Mouse (Mus musculus) ES-E14 (cell line): ENCODE results near the gene Cntn4. TPM values are rescaled to one million over a fixed set of nuclear protein-coding genes. Genes with fewer than 3 reads are reported as not detected.

Experiments used
- DNase-seq: peaks from one replicate; pipeline ENCODE4 v3.0.0-alpha.2; 2013; ENCODE audit warnings: low read depth, low spot score
- H3K27ac ChIP-seq: 2 replicates; pipeline ENCODE4 v1.5.1; 2012; ENCODE audit warnings: low read depth, mild to moderate bottlenecking, low read length, moderate library complexity, mixed read lengths; ENCODE audit not compliant: poor library complexity, insufficient read depth, severe bottlenecking
- H3K36me3 ChIP-seq: 2 replicates; pipeline ENCODE4 v1.6.1; 2012; ENCODE audit warnings: mild to moderate bottlenecking, low read length, moderate library complexity, mixed read lengths; ENCODE audit not compliant: control insufficient read depth, poor library complexity, insufficient read depth, severe bottlenecking
- H3K4me1 ChIP-seq, 2 experiments: fragments of 150-350 bp in 1 of 2; sonication (generic) in 1 of 2; 2 replicates each; pipeline ENCODE4 v1.6.1; 2012; ENCODE audit warnings: low read length in 2 of 2, mild to moderate bottlenecking in 1 of 2, mixed read lengths in 1 of 2; ENCODE audit not compliant: control insufficient read depth in 2 of 2, insufficient read depth in 2 of 2, poor library complexity in 1 of 2
- H3K4me3 ChIP-seq, 2 experiments: fragments of 150-350 bp in 1 of 2; sonication (generic) in 1 of 2; 2 replicates each; pipeline ENCODE4 v1.5.1; 2012; ENCODE audit warnings: low read length in 2 of 2, low read depth in 1 of 2, mild to moderate bottlenecking in 1 of 2, mixed read lengths in 1 of 2; ENCODE audit not compliant: insufficient read depth in 1 of 2, poor library complexity in 1 of 2, severe bottlenecking in 1 of 2
- H3K9ac ChIP-seq: 2 replicates; pipeline ENCODE4 v1.6.1; 2012; ENCODE audit warnings: low read depth, mild to moderate bottlenecking, low read length, mixed read lengths; ENCODE audit not compliant: poor library complexity, insufficient read depth, severe bottlenecking
- H3K9me3 ChIP-seq: fragments of 150-350 bp; sonication (generic); 2 replicates; pipeline ENCODE4 v1.6.1; 2012; ENCODE audit warnings: low read depth, mild to moderate bottlenecking, low read length; ENCODE audit not compliant: control insufficient read depth, insufficient read depth
- CHD2 ChIP-seq: IDR thresholded peaks from 2 replicates; pipeline ENCODE4 v1.6.1; 2014; ENCODE audit warnings: mild to moderate bottlenecking, low read depth, low read length, inconsistent platforms
- HCFC1 ChIP-seq: IDR thresholded peaks from 2 replicates; pipeline ENCODE4 v1.6.1; 2012; ENCODE audit warnings: low read length, inconsistent platforms, borderline replicate concordance; ENCODE audit not compliant: insufficient read depth
- MAFK ChIP-seq: IDR thresholded peaks from 2 replicates; pipeline ENCODE4 v1.6.1; 2014; ENCODE audit warnings: mild to moderate bottlenecking, low read depth, low read length, inconsistent platforms; ENCODE audit not compliant: insufficient read depth
- ZC3H11A ChIP-seq: IDR thresholded peaks from 2 replicates; pipeline ENCODE4 v1.6.1; 2012; ENCODE audit warnings: low read depth, mild to moderate bottlenecking, inconsistent platforms, low read length, borderline replicate concordance
- ZNF384 ChIP-seq: IDR thresholded peaks from 2 replicates; pipeline ENCODE4 v1.6.1; 2012; ENCODE audit warnings: low read depth, low read length, inconsistent platforms
- in situ Hi-C, 2 experiments: fragments of 600-800 bp; cut with MboI; formaldehyde crosslinking; loops; one replicate each; pipeline ENCODE4 v1.15.1; 2025; ENCODE audit warnings: low sequenced_read_pairs in 2 of 2, inconsistent platforms in 1 of 2; ENCODE audit not compliant: unreplicated experiment in 2 of 2
- total RNA-seq: library from RNA; depleted of rRNA; stranded (reverse); fragments of 300-350 nt; gene quantifications from 2 replicates; pipeline ENCODE4 v1.2.3, GENCODE M21; 2012; rRNA removed

The Cntn4 gene
- 0.80 TPM in 1 of 2 replicates, not detected in the other for total RNA-seq

- TF ChIP-seq ZC3H11A (no peak), CHD2 (no peak), ZNF384 (no peak), HCFC1 (no peak), MAFK (no peak)
- Histone ChIP-seq H3K36me3 (no peaks in the 10 kb centered on the region), H3K4me1 (peaks cover 0 to 2% of the 10 kb centered on the region in 2 experiments; a peak in 2 of 4 replicates), H3K27ac (no peak within 1 kb of the TSS), H3K9me3 (no peaks in the 10 kb centered on the region), H3K9ac (peak within 1 kb of the TSS; percentile 15; the same call in 1 of the 2 replicates), H3K4me3 (peak within 1 kb of the TSS; percentile 63 to 66)
- in situ Hi-C loops: no loop called here
- peak; percentile 49 for DNase-seq
Observed at GRCm38 (mm10) chr6:105677149-105678031, at the start of gene Cntn4. Gene Cntn4 (plus strand): TSS chr6:105677660.

GRCm38 (mm10) chr6:105674276-105674675 is 3.2 kb upstream of the Cntn4 start:
- no peaks in the 10 kb centered on the region for H3K36me3 ChIP-seq
- no peak overlapping the region for H3K4me3 ChIP-seq
- no peak overlapping the region for H3K27ac ChIP-seq
- H3K9me3 ChIP-seq: no peaks in the 10 kb centered on the region
- DNase-seq: no peak
- peaks cover 0 to 2% of the 10 kb centered on the region in 2 experiments; a peak in 2 of 4 replicates for H3K4me1 ChIP-seq
- TF ChIP-seq ZNF384: no peak
- TF ChIP-seq HCFC1: no peak
- TF ChIP-seq ZC3H11A: no peak
- in situ Hi-C loops: no loop called here
- H3K9ac ChIP-seq: no peak overlapping the region

GRCm38 (mm10) chr6:105675099-105675498 is 2.4 kb upstream of the Cntn4 start:
- DNase-seq: no peak
- TF ChIP-seq ZC3H11A (no peak), MAFK (no peak), HCFC1 (no peak), CHD2 (no peak), ZNF384 (no peak)

GRCm38 (mm10) chr6:105676637-105677036 is 823 bp upstream of the Cntn4 start:
- Histone ChIP-seq H3K4me1 (peaks cover 0 to 2% of the 10 kb centered on the region in 2 experiments; a peak in 2 of 4 replicates), H3K36me3 (no peaks in the 10 kb centered on the region), H3K4me3 (no peak overlapping the region), H3K27ac (no peak overlapping the region), H3K9me3 (no peaks in the 10 kb centered on the region), H3K9ac (no peak overlapping the region)
- TF ChIP-seq CHD2: no peak
- no peak for TF ChIP-seq ZC3H11A
- no peak for TF ChIP-seq HCFC1
- no peak for TF ChIP-seq ZNF384
- no peak for TF ChIP-seq MAFK
- in situ Hi-C loops: no loop called here
- no peak for DNase-seq

More at GRCm38 (mm10) chr6:105675099-105675498, 2.4 kb upstream of the Cntn4 start:
- Histone ChIP-seq H3K27ac (no peak overlapping the region), H3K4me1 (peaks cover 0 to 2% of the 10 kb centered on the region in 2 experiments; a peak in 2 of 4 replicates), H3K4me3 (no peak overlapping the region), H3K9me3 (no peaks in the 10 kb centered on the region), H3K36me3 (no peaks in the 10 kb centered on the region), H3K9ac (no peak overlapping the region)
- in situ Hi-C loops: no loop called here
